Mouse (Mus musculus): ENCODE data around the gene Dlg5. TPM values are rescaled to one million over a fixed set of nuclear protein-coding genes. Genes with fewer than 3 reads are reported as not detected.

Dlg5 gene
- polyA plus RNA-seq, 1 experiment: 2.6 TPM

- no peak for TF ChIP-seq GATA1 (IDR thresholded peaks at IDR 0.05; ENCODE audit: low read length)
These were observed 120.7 kb downstream of the Dlg5 start for GRCm38 (mm10) chr14:24125069-24125468.

GRCm38 (mm10) chr14:24124171-24124570 lies 121.5 kb downstream of the Dlg5 start:
- TF ChIP-seq GATA1 (IDR thresholded peaks at IDR 0.05; ENCODE audit: low read length): no peak

- TF ChIP-seq GATA1 (IDR thresholded peaks at IDR 0.05; ENCODE audit: low read length): no peak
These were observed 139.0 kb downstream of the Dlg5 start for GRCm38 (mm10) chr14:24106734-24107133.

GRCm38 (mm10) chr14:24098828-24099227 lies 146.9 kb downstream of the Dlg5 start:
- no peak for TF ChIP-seq GATA1 (IDR thresholded peaks at IDR 0.05; ENCODE audit: low read length)

GRCm38 (mm10) chr14:24094656-24095055 lies 151.1 kb downstream of the Dlg5 start:
- no peak for TF ChIP-seq GATA1 (IDR thresholded peaks at IDR 0.05; ENCODE audit: low read length)

- no peak for TF ChIP-seq GATA1 (IDR thresholded peaks at IDR 0.05; ENCODE audit: low read length)
These were observed 152.5 kb downstream of the Dlg5 start for GRCm38 (mm10) chr14:24093221-24093620.

GRCm38 (mm10) chr14:24092391-24092790 lies 153.3 kb downstream of the Dlg5 start:
- no peak for TF ChIP-seq GATA1 (IDR thresholded peaks at IDR 0.05; ENCODE audit: low read length)

- no peak for TF ChIP-seq GATA1 (IDR thresholded peaks at IDR 0.05; ENCODE audit: low read length)
These were observed 154.9 kb downstream of the Dlg5 start for GRCm38 (mm10) chr14:24090790-24091189.

GRCm38 (mm10) chr14:24089181-24089580 lies 156.5 kb downstream of the Dlg5 start:
- TF ChIP-seq GATA1 (IDR thresholded peaks at IDR 0.05; ENCODE audit: low read length): no peak

GRCm38 (mm10) chr14:24087430-24087829 lies 158.3 kb downstream of the Dlg5 start:
- TF ChIP-seq GATA1 (IDR thresholded peaks at IDR 0.05; ENCODE audit: low read length): no peak

- TF ChIP-seq GATA1 (IDR thresholded peaks at IDR 0.05; ENCODE audit: low read length): no peak
These were observed 159.2 kb downstream of the Dlg5 start for GRCm38 (mm10) chr14:24086481-24086880.

Other genes starting within 250 kb of the Dlg5 start
- not detected in 2 replicates for gene Kcnma1, start 231.4 kb downstream of the Dlg5 start, polyA plus RNA-seq (2012)
- not detected in 2 replicates for gene E330034G19Rik, start 47.3 kb upstream of the Dlg5 start, polyA plus RNA-seq (2012)
- gene Polr3a, start 241.1 kb upstream of the Dlg5 start, polyA plus RNA-seq (2012): 4.1 and 5.1 TPM in 2 replicates
- gene Rps24, start 241.2 kb upstream of the Dlg5 start, polyA plus RNA-seq (2012): 184 and 226 TPM in 2 replicates